Mouse (Mus musculus): ENCODE measurements around the gene Zfp58.

Zfp58 gene

DNA sequence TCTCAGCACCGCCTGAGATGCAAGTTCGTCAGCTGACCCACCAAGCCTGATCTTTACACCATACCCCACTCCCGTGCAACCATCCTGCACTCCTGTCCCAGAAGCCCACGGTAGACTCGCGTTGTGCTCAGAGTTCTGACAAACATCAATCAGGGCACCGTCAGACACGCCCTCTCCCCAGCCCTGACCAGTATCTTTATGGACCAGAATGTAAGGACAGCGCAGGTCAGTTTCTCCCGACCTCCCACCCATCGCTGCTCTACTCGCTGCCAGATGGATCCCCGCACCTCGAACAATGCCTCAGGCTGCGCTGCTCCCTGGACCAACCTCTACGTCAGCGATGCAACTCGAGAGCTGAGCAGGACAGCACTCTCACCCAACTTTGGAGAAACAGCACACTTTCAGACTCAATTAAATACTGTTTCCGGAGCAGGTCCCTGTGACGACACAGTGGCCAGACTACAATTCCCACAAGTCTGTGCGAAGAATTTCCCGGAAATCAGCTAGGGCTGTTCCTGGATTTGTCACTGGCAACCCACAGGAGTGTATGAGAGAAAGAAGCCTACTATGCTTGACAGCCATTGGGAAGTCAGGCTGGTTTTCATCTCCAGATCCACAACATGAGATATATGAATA lies at the start of gene Zfp58:
Gene Zfp58 (minus strand): TSS at position 472 of the 636 bp plus-strand sequence.
- DNase-seq (ENCODE audit: low spot score in 2 of 2) = peak; percentile 85 to 87

DNA sequence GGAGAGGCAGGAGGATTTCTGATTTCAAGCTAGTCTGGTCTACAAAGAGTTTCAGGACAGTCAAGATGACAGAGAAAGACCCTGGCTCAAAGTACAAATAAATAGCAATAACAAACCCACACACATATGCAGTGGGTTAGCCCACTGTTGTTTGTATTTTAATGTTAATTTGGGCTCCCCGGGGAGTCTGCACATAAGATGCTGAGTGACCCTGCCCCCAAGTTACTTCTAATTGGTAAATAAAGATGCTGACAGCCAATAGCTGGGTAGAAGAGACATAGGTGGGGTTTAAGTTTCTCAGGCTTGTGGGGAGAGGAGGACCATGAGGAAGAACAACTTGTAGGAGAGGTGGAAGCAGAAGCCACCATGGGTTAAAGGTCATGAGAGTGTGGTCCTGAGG lies 45.6 kb upstream of the Zfp58 start:
- no peak for DNase-seq (ENCODE audit: low spot score in 2 of 2)

DNA sequence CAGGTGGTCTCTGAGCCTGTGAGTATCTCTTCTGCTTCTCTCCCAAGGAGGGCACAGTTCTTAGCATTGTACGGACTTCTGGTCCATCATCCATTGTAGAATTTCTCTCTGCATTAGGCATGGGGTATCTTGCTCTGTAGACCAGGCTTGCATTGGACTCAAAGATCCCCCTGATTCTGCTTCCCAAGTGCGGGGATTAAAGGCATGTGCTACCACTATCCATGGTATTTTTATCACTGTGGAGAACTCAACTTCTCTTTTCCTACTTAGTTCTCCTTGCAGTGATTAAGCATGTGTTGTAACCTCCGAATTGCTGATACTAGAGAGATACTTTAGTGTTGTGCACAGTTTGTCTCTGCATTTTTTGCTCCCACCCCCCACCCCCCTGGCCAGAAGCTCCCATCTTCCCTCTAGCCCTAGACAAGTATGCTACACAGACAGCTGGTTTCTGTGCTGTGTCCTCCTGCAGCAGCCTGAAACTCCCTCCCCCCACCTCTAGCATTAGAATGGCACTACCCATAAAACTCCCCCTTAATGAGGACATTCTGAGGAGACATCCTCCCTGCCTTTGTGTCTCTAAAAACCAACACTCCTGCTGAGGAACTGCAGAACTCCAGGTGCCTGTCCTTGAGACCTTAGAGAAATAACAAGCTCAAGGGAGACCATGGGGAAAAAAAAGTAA lies 26.8 kb upstream of the Zfp58 start:
- no peak for DNase-seq (ENCODE audit: low spot score in 2 of 2)

GRCm38 (mm10) chr13:67525753-67526410 lies 25.5 kb upstream of the Zfp58 start, which contains the start of the genes Gm26965 and Zfp87:
Gene Gm26965 (minus strand): TSS chr13:67526151.
Gene Zfp87 (minus strand): TSS chr13:67526177.
- DNase-seq (ENCODE audit: low spot score in 2 of 2) = peak; percentile 95

DNA sequence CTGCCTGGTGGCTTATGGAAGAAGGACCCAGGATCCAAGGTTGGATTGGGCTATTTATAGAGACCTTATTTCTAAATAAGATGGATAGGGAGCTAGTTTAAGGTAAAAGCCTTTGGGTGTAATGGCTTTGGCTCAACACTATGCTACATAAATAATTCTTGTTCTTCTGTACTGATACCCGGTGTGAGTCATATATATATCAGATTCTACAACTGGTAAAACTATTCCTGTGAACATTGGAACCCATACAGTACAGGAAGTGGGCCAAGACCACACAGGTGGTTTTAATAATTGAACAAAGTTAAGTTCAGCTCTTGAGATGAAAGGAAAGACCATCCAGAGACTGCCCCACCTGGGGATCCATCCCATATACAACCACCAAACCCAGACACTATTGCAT lies 553 bp upstream of the Zfp58 start:
- DNase-seq (ENCODE audit: low spot score in 2 of 2) = no peak

DNA sequence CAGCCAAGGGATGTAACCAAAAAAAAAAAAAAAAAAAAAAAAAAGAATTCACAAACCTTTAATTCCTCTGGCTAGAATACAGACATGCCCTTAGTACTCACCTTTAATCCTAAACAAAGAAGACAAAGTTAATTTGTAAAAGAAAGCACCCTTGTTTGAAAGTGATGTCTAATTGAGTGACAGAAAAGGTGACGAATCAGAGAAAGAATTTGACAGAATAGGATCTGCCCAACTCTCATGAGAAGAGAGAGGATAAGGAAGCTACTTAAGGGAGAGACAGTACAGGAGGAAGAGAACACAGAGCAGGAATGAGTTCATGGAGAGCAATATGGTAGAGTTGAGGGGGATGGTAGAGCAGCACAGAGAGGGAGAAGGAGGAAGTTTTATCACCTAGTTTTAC lies 4.7 kb downstream of the Zfp58 start:
- no peak for DNase-seq (ENCODE audit: low spot score in 2 of 2)

DNA sequence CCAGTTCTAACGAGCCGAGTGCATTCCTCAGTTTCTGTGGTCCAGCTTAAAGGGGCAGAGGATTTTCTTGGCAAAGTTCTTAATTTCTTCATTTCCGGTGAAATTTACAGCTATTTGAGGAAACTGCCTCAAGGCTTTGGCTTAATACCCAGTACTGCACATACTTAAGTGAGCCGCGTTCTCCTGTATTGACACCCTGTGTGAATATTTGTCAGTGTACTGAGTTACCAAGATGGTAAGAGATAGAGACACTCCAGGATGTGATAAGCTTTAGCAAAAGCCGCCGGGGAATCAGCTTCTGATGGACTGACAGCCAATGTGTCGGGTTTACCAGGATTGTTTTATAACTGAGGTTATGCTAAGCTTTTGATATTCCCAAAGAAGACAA lies 15.9 kb downstream of the Zfp58 start:
- no peak for DNase-seq (ENCODE audit: low spot score in 2 of 2)

GRCm38 (mm10) chr13:67483625-67484423 lies 16.5 kb downstream of the Zfp58 start, which contains the start of gene Zfp874b:
Gene Zfp874b (minus strand): TSS chr13:67484258.
- DNase-seq (ENCODE audit: low spot score in 2 of 2) = peak; percentile 84 to 89

DNA sequence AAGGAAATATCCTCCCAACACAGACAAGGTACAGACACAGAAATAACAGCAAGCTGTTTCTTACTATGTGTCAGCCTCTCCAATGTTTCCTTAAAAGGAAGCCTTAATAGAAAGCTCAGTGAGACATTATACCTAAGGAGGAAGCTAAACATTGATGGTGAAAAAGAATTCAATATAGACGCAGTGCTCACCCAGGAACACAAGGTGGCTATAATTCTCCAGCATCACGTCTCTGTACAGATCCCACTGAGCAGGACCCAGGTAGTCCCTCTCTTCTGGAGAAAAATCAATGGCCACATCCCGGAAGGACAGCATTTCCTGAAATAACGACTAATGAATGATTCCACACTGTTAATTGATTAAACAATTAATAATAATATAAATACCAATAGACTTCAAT lies 18.8 kb downstream of the Zfp58 start:
- DNase-seq (ENCODE audit: low spot score in 2 of 2) = no peak

GRCm38 (mm10) chr13:67469274-67469673 lies 31.1 kb downstream of the Zfp58 start:
- DNase-seq (ENCODE audit: low spot score in 2 of 2) = no peak

- DNase-seq (ENCODE audit: low spot score in 2 of 2) = peak; percentile 43 to 47
Measured at GRCm38 (mm10) chr13:67463506-67464185, 36.7 kb downstream of the Zfp58 start.

- no peak for DNase-seq (ENCODE audit: low spot score in 2 of 2)
Measured at GRCm38 (mm10) chr13:67452021-67452309, 48.4 kb downstream of the Zfp58 start.

DNA sequence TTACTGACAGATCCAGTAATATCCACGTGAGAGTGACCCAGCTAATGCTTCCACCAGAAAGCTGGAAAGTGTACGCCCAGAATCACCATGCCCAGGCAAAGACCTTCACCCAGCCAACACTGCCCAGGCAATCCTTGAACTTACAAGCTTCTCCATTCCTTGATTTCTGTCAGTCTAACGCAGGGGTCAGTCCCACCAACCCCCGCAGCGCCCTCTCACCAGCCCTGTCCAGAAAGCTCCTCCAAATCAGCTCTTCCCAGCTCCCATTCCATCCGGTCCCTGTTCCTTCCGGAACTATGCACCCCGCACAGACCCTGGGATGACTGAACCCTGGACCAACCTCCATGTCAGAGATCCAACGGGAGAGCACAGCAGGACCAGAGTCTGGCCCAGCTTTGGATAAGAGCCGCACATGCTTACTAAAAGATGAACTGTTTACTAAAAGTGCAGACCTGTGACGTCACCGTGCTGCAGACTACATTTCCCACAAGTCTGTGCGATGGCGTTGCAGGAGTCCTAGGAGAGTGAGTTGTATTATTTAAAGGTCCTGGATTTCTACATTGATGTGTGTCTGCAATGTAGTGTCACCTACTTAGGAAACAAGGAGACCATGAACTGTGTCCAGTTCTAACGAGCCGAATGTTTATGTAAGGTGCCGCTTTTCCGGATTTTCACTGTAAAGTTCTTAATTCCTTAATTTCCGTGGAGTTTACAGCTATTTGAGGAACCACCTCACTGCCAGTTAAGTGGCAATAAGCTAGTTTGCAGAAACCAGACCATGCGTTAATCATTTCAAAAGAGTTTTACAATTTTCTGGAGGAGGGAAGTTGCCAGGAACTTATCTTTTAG lies 49.0 kb downstream of the Zfp58 start, which contains the start of gene Zfp874a:
Gene Zfp874a (minus strand): TSS at position 453 of the 849 bp plus-strand sequence.
- peak; percentile 88 to 91 for DNase-seq (ENCODE audit: low spot score in 2 of 2)

Measured in spleen, postnatal 36 days (tissue).